Mouse (Mus musculus): Measurements from ENCODE around the gene Dcx. TPM values are rescaled to one million over a fixed set of nuclear protein-coding genes. Genes with fewer than 3 reads are reported as not detected.

Gene Dcx
- not detected in 2 replicates for total RNA-seq (2017)

DNA sequence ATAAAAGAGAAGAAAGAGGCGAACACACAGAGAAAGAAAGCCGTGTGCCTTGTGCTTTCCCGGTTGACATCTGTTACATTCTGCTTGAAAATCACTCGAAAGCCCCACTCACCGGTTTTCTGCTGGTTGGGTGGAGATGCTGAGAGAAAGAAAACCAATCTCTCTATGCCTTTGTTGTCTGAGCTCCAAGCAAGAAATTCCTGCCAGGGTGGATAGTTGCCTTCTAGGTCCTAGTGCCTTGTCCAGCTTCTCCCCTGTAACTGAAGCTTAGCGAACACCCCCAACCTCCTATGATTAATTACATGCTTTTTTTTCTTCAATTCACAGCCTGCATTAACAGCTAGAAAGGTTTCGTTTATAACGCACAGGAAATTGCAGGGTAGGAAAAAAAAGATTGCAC, at the start of gene Dcx:
TSS of gene Dcx (minus strand) at position 354 of the 400 bp plus-strand sequence.
- ATAC-seq (replicated peaks; ENCODE audit: low read depth, poor library complexity, severe bottlenecking): no peak

GRCm38 (mm10) chrX:143966249-143966648, 33.1 kb upstream of the Dcx start:
- no peak for ATAC-seq (replicated peaks; ENCODE audit: low read depth, poor library complexity, severe bottlenecking)

- ATAC-seq (replicated peaks; ENCODE audit: low read depth, poor library complexity, severe bottlenecking): no peak
Measured at GRCm38 (mm10) chrX:143933671-143934070, 560 bp upstream of the Dcx start.

- ATAC-seq (replicated peaks; ENCODE audit: low read depth, poor library complexity, severe bottlenecking): no peak
Measured at GRCm38 (mm10) chrX:143932530-143932929, 581 bp downstream of the Dcx start.

DNA sequence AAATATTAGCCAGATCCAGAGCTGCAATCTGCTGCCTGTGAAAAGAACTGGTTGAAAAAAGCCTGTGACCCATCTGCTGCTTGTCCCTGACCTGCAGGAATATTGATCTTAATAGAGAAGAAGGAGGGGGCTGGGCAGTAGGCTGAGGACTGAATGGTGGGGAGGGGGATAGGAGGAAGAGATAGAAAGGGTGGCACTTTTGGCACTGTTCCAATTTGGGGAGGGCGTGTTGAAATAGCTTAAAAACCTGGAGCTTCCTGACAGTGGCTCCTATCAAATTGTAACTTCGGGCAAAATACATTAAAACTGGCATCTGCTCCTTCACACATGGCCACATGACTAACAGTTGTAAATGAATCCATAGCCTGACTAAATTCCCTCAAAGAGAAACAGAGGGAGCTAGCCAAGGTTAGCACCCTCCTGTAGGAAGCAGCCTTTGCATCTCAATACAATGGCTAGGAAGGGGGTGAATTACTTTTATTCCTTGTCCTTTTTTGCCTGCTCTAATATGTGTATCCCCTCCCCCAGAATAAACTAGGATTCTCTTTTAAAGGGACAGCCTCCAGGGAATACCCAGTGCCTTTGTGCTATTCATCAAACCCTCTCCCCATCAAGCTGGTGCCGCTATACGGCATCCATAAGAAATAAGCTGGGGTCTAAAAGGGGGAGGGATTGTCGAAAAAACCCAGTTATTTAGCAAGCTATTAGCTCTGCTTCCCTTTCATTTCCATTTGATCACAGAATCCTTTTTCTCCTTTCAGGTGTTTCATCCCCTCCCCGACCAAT, 1.5 kb downstream of the Dcx start:
- no peak for ATAC-seq (replicated peaks; ENCODE audit: low read depth, poor library complexity, severe bottlenecking)

DNA sequence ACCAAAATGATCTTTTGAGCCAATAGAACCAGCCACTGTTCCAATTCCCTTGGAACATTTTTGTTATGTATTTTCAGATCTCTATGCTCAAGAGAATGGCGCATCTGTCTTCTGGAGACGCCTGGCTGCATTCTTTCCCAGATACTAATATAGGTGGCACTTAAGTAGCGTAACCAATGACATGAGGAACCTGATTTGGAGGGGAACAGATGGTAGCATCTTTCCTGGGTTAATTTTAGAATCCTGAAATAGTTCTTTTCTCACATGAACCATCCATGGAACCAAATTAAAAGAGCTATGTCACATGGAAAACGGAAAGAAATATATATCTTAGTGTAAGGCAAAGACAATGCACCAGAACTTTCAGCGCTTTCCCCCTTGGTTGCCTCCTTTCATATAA, 11.0 kb downstream of the Dcx start:
- no peak for ATAC-seq (replicated peaks; ENCODE audit: low read depth, poor library complexity, severe bottlenecking)

GRCm38 (mm10) chrX:143906699-143907471, 26.2 kb downstream of the Dcx start:
- ATAC-seq (replicated peaks; ENCODE audit: low read depth, poor library complexity, severe bottlenecking): no peak

GRCm38 (mm10) chrX:143904689-143905088, 28.4 kb downstream of the Dcx start:
- 0 out of 2 replicates have a peak, but pooled peaks have one; percentile 47 for ATAC-seq (replicated peaks; ENCODE audit: low read depth, poor library complexity, severe bottlenecking)

DNA sequence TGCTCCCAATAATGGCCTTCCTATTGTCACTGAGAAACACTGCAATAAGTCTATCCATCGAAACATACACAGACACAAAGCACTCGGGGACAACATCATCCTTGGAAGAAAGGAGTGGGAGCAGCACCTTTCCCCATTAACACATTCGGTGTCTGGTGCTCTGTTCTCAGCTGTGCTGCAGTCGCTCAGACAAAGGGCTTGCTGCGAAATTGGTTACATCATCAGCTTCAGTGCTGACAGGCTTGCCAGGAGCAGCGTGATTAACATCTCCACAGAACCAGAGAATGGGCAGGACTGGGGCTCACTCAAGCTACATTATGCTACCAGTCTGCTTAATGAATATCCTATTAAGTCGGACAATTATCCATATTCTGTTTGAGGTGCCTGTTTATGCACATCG, 30.8 kb downstream of the Dcx start:
- no peak for ATAC-seq (replicated peaks; ENCODE audit: low read depth, poor library complexity, severe bottlenecking)

DNA sequence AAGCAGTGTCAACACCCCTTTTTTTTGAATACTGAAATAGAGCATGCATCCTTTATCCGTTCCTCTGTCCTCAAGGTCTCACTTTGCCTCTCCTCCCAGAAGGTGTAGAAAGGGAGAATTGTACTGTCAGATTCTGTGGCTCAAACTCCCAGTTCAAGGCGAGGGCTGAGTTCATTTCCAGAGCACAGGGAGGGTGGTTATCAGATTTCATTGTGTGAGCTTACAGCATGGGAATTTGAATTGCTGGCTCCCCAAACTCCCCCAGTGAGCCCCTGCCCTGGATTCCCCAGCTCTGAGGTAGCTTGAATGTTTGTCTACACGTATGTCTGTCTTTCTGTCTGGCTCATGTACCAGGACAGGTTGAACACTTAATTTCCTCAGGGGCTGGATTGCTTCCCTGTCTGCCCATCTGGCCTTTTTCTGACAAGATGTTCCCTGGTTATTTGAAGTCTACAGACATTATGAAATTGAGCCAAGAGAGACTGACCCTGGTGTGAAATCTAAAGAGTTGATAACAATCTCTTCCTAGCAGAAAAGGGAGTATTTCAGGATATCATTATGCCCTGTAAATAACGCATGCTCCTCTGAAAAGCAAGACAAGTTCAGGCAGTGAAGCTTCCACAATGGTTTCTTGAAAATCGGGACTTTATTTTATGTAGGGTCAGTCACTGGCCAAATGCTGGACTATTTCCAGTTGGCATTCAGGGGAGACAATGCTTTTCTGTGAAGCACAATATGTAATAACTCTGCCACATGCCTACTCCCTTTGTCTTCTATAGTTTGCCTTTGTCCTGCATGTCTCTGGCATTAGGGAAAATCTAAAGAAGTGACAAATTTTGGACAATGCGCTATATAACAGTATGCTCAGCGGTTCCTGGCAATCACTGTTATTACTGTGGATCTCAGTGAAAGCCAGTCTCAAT, 35.5 kb downstream of the Dcx start:
- ATAC-seq (replicated peaks; ENCODE audit: low read depth, poor library complexity, severe bottlenecking): no peak

DNA sequence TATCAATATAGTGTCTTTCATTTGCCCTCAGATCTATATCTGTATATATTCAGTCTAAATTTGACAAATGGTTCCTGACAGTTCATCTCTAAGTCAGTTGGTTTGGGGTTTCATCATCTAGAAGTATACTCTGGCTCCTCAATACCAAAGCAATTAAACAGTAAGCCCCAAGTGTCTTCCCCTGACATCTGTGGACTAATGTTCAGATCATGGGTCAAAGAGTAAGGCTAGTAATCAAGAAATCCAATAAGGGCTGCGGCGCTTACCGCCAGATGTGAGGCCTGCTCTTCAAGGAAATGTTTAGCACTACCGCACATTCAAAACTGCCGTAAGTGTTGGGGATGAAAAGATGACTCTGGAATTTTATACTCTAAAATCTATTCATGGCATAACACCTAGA, 36.2 kb downstream of the Dcx start:
- no peak for ATAC-seq (replicated peaks; ENCODE audit: low read depth, poor library complexity, severe bottlenecking)

DNA sequence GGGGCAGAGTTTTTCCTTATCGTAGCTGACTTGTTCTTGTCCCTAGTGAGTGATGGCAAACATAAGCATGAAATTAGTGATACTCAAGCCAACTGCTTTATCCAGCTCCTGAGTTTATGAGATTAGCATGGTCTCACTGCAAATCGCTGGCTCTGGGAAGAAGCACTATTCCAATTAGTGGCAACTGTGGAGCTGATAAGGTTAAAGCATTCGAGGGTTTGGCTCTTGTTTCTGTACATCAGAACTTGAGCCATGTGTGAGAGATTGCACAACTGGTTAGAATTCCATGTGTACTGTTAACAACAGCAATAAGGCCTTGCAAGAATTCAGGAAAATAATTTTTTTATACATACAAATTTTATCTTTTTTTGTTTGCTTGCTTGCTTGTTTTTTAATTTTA, 39.9 kb downstream of the Dcx start:
- no peak for ATAC-seq (replicated peaks; ENCODE audit: low read depth, poor library complexity, severe bottlenecking)

- no peak for ATAC-seq (replicated peaks; ENCODE audit: low read depth, poor library complexity, severe bottlenecking)
Measured at GRCm38 (mm10) chrX:143885765-143886164, 47.3 kb downstream of the Dcx start.

DNA sequence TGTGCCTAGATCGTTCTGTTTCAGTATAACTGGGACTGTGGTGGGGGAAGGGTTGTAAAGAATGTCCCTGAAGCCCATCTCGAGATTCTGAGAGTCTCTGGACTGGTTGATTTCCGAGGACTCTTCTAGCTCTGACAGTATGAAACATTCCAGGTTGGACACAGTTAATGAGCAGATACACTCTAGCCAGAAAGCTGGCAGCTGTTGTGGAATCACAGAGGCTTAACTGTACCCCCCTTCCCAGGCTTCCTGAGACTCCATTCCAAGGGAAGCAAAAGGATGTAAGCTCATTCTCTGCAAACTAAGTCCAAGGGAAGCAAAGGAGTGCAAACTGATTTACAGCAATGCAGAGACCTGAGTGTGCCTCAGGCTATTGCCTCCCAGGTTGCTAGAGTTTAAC, 48.2 kb downstream of the Dcx start:
- no peak for ATAC-seq (replicated peaks; ENCODE audit: low read depth, poor library complexity, severe bottlenecking)

GRCm38 (mm10) chrX:143884299-143884698, 48.8 kb downstream of the Dcx start:
- no peak for ATAC-seq (replicated peaks; ENCODE audit: low read depth, poor library complexity, severe bottlenecking)

GRCm38 (mm10) chrX:143881806-143882468, 51.2 kb downstream of the Dcx start:
- peak; percentile 89 for ATAC-seq (replicated peaks; ENCODE audit: low read depth, poor library complexity, severe bottlenecking)

DNA sequence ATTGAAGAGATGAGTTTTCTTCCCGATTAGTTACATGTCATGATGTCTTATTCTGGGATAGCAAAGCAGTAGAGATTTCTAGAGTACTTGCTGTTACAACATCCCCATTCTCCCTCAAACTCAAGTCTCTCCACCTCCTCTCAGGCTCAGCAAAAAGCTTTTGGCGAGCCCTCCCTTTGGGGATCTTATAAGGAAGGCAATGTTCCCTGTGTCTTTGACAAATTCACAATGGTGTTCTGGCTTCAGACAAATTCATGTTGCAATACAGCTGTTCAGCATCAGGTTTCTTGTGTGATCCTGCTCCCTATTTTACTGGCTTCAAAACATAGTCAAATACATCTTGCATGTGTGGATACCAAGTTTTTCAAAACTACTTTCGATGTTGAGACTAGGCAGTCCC, 53.5 kb downstream of the Dcx start:
- no peak for ATAC-seq (replicated peaks; ENCODE audit: low read depth, poor library complexity, severe bottlenecking)

- ATAC-seq (replicated peaks; ENCODE audit: low read depth, poor library complexity, severe bottlenecking): no peak
Measured at GRCm38 (mm10) chrX:143867129-143867664, 65.9 kb downstream of the Dcx start.

- no peak for ATAC-seq (replicated peaks; ENCODE audit: low read depth, poor library complexity, severe bottlenecking)
Measured at GRCm38 (mm10) chrX:143851351-143851750, 81.8 kb downstream of the Dcx start.

DNA sequence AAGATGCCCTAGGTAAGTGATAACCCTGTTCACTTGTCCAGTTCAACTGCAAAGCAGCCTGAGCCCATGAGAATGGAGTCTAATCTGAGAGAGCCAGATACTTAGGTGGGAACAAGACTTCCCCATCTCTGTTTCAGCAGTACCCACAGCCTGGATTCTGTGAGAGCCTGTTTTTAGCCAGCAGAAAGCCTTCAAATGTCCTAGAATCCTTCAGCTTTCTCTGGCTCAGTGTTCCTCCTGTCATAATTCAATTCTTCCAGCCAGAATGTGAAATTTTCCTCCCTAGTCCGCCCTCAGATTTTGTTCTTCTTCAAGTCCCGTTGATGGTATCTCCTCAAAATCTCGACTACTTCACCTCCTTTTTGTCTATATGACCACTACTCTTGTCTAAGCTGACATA, 83.1 kb downstream of the Dcx start:
- ATAC-seq (replicated peaks; ENCODE audit: low read depth, poor library complexity, severe bottlenecking): no peak
